Mouse (Mus musculus) left cerebral cortex, postnatal 36 days (tissue): ENCODE data around the gene Lexm. TPM values are rescaled to one million over a fixed set of nuclear protein-coding genes. Genes with fewer than 3 reads are reported as not detected.

Experiments used
- DNase-seq, 2 experiments: peaks; one replicate each; pipeline ENCODE4 v3.0.0; 2021 to 2022; ENCODE audit warnings: low spot score in 2 of 2, mixed read lengths in 1 of 2
- intact Hi-C: fragments of 180-260 bp; cut with DNase I; formaldehyde crosslinking; loops from one replicate; pipeline ENCODE4 v1.15.1; 2025
- total RNA-seq, 2 experiments: library from RNA; stranded (reverse); gene quantifications; 2 replicates each; pipeline ENCODE4 v1.2.3; 2021

Gene Lexm
- total RNA-seq, 2 experiments from 2014 or later, result not detected

DNA sequence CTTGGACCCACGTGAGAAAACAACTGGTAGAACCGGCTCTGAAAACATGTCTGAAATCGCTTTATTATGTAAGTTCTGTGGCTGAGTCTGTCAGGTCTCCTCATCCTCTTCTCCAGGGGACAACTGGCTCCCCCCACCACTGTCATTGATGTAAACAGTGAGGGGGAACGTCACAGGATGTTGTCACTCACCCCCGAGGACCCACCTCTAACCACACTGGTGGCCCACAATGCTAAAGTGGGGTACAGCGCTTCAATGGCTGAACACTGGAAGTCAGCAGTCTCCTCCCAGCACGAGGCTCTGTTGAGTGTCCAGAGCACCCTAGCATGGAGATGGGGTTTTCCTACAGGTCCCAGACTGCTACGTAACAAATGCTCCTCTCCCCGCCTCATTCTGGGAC is 26.2 kb downstream of the Lexm start:
- intact Hi-C loops, result no loop called here
- no peak for DNase-seq

GRCm38 (mm10) chr4:106590142-106590541 is 26.9 kb downstream of the Lexm start:
- intact Hi-C loops, result no loop called here
- DNase-seq, result no peak

GRCm38 (mm10) chr4:106587075-106587474 is 30.0 kb downstream of the Lexm start:
- no peak for DNase-seq
- intact Hi-C loops, result no loop called here

DNA sequence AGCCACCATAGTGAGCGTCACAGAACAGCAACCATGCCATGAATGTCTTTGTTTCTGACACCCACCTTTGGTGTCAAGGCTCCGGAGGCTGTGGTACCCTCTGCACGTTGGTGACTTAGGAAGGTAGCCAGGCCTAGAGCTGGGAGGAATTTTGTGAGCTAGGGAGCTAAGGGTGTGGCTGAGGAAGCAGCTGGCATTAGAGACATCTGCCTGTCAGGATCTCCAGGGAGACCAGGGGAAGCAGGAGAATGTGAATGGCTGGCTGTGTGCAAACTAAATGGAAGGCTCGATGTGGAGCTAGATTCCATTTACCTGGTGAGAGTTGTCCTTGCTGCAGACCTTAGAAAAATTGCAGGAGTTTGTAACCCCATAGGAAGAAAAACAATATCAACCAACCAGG is 32.4 kb downstream of the Lexm start:
- intact Hi-C loops, result no loop called here
- DNase-seq, result no peak

- no peak for DNase-seq
- intact Hi-C loops, result no loop called here
These were observed 34.5 kb downstream of the Lexm start for GRCm38 (mm10) chr4:106582428-106583153.

- peak in 1 of 2 experiments; percentile 59 for DNase-seq
- intact Hi-C loops, result no loop called here
These were observed 35.2 kb downstream of the Lexm start for GRCm38 (mm10) chr4:106581865-106582204.

DNA sequence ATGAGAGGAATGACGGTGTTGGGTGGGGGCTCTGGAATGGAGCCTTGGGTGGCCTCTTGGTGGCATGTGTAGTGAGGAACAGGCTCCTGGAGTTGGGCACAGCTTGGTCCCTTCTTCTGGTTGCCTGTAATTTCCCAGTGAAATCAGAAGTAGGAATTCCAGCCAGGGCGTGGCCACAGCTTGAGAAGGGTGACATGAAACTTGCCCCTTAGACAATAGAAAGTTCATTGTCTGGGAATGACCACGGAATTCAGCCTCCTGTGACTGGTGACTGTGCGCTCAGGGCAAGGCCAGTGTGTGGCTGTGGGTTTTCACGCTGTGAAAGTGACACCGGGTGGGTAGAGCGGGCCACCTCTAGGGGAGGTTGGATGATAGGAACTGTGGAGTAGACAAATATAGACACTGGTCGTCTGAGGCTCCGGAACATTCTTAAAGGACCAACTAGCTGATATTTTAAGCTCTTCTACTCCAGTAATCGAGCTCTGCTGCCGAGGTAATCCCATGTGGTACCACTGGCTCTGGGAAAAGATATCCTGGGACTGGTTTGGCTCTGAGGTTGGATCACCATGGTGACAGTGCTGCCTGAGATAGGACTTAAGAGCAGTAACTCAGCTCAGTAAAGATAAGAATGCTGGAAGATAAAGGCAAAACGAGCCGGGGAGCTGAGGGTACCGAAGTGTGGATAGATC is 35.7 kb downstream of the Lexm start:
- intact Hi-C loops, result no loop called here
- peak; percentile 45 to 54 for DNase-seq

DNA sequence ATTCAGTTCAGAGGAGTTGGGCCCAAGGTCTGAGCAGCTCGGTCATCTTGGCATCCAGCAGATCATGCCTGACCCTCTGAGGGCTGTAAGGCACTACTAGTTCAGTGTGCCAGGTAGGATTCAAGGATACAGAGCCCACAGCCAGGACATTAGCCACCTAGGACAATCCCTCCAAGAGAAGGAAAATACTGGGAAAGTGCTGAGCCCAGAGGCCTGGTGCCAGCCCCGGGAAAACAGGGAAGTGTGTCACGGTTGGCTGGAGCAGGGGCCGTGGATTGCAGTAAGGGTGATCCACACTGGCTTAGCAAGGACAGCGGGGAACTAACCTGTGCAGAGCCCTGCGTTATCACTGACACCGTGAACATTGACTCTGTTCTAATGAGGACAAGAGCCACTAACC is 39.5 kb downstream of the Lexm start:
- intact Hi-C loops, result no loop called here
- no peak for DNase-seq

- intact Hi-C loops, result no loop called here
- no peak for DNase-seq
These were observed 42.0 kb downstream of the Lexm start for GRCm38 (mm10) chr4:106575022-106575421.

- DNase-seq, result no peak
- intact Hi-C loops, result no loop called here
These were observed 45.8 kb downstream of the Lexm start for GRCm38 (mm10) chr4:106571081-106571724.

DNA sequence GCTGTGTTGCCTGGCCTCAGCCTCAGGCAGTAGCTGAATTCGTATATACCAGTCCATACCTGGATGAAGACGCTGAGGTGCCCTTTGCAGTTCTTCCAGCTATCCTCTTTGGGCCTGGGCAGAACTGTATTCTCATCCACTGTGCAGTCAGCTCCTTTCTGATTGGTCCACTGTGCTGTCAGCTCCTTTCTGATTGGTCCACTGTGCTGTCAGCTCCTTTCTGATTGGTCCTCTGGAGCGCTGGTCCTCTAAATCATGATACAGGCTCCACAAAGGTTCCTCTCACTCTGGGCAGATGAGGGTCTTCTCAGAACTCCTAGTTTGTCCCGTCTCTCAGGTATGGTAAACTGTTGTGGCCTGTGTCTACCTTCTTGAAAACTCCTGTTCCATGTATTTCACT is 47.4 kb downstream of the Lexm start:
- DNase-seq, result no peak
- intact Hi-C loops, result no loop called here

DNA sequence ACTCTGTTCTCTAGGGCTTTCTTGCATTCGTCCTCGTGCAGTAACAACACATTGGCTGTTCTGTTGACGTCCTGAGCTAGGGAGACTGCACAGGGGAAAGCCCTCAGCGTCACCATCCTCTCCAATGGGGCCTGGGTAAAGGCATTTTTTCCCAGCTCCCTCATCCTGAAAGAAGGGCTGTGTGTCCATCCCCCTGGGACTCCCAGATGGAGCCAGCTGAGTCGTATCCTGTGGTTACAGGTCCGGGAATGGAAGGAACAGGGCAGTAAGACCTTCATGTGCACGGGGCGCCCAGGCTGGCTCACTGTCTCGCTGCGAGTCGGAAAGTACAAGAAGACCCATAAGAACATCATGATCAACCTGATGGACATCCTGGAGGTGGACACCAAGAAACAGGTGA is 52.9 kb downstream of the Lexm start:
- no peak for DNase-seq
- intact Hi-C loops, result no loop called here

DNA sequence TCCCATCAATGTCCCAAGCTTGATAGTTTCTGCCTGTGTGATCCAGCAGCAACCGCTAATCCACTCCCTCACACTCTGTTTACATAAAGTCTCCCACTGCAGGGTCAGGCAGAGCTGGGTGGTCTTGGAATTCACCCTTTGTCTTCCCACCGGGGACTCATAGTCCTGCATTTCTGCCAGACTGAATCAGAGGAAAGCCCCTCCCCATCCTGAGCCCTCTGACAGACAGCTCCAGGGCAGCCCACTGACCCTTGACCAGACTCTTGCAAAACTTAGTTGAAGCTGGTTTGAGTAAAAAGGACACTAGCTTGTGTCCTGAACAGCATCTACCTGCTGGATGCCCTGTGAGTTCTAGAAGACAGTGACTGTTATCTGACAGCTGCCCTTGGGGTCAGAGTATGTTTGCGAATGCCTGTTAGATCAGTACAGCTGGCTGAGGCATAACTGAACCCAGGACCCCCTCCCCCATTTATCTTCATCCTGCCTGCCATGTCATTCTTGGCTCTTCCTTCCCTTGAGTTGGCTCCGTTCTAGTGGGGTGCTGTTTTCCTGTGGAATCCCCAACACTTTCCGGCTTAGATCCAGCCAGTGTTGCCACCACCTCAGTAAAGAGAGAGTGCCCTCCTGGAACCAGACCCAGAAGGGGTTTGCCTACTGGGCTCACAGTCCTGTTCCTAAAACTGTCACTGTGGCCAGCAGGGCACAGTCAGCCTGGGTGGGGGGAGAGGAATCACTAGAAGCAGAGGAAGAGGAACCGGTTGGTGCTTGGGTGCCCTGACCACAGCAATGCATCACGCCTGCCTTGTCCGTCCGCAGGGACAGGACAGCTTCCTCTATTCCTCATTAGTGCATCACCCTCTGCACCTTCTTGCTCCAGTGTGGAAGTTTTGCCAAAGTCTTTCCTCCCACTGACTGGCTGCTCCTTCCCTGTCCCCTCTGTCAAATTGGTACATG is 53.9 kb downstream of the Lexm start:
- no peak for DNase-seq
- intact Hi-C loops, result no loop called here

- intact Hi-C loops, result no loop called here
- DNase-seq, result no peak
These were observed 55.0 kb downstream of the Lexm start for GRCm38 (mm10) chr4:106562006-106562405.

DNA sequence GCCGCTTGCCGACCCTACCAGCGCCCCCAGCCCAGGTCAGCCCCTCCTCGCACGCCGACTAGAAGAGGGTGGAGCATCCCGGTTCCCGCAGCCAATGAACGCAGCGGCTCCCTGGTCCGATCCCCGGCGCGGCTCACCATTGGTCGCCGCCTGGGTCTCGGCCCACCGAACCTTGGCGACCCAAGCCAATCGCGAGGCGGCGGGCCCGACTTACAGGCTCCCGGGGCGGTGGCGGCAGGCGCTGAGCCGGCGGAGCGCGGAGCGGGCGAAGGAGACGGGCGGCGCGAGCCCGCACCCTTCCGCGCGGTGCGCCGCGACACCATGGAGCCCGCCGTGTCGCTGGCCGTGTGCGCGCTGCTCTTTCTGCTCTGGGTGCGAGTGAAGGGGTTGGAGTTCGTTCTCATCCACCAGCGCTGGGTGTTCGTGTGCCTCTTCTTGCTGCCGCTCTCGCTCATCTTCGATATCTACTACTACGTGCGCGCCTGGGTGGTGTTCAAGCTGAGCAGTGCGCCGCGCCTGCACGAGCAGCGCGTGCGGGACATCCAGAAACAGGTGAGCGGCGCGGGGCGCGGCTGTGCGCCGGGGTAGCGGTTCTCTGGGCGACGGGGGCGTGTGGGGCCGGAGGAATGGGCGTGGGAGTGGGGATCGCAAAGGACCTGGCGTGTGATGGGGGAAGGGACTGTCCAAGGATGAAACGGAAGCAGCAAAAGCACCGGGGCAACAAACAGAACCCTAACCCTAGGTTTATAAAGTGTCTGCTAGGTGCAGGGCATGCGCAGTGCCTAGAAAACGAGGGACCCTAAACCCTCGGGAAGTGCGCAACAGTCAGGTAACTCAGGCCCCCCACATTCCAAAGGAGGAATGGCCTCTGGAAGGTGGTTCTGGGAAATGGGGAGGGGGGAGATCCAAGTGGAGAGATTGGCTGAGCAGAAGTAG is 55.9 kb downstream of the Lexm start, which contains the start of gene Dhcr24:
Gene Dhcr24 (plus strand): TSS at position 193 of the 936 bp plus-strand sequence.
- DNase-seq, result peak; percentile 93 to 96

GRCm38 (mm10) chr4:106560213-106560845 is 56.7 kb downstream of the Lexm start:
- DNase-seq, result peak in 1 of 2 experiments; percentile 19
- intact Hi-C loops, result no loop called here

More for the DNA sequence above, 55.9 kb downstream of the Lexm start, which contains the start of gene Dhcr24:
- intact Hi-C loops, result no loop called here

- no peak for DNase-seq
- intact Hi-C loops, result no loop called here
These were observed 57.5 kb downstream of the Lexm start for GRCm38 (mm10) chr4:106559343-106560212.
